Mouse (Mus musculus): ENCODE data around the gene Bricd5.

Gene Bricd5

GRCm38 (mm10) chr17:24462932-24463331, 10.8 kb upstream of the Bricd5 start:
- DNase-seq (ENCODE audit: low spot score in 2 of 2): no peak

- DNase-seq (ENCODE audit: low spot score in 2 of 2): no peak
These were observed 10.1 kb upstream of the Bricd5 start for GRCm38 (mm10) chr17:24463374-24464133.

- DNase-seq (ENCODE audit: low spot score in 2 of 2): no peak
These were observed 4.9 kb upstream of the Bricd5 start for GRCm38 (mm10) chr17:24468636-24469246.

DNA sequence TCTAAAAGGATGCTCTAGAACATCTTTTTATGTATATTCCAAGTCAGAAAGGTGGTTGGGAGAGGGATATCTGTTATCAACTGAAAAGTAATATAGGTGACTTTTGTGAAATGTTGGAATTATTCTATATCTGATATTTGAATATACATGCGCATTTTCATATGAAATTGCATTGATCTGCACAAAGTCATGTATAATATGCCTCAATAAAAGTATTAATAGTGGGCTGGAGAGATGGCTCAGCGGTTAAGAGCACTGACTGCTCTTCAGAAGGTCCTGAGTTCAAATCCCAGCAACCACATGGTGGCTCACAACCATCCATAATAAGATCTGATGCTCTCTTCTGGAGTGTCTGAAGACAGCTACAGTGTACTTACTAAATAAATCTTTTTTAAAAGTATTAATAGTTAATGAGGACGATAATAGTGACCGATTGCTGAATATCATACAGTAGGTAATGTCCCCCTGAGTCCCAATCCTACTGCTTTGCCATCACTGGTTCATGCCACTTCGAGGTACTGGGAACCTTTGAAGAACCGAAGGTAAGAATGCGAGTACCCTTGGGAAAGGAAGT, 4.3 kb upstream of the Bricd5 start:
- DNase-seq (ENCODE audit: low spot score in 2 of 2): no peak

GRCm38 (mm10) chr17:24469910-24470602, 3.6 kb upstream of the Bricd5 start, which contains the start of the genes E4f1 and Pgp:
Gene E4f1 (minus strand): TSS chr17:24470313.
Gene Pgp (plus strand): TSS chr17:24470392.
- peak; percentile 98 to 99 for DNase-seq (ENCODE audit: low spot score in 2 of 2)

DNA sequence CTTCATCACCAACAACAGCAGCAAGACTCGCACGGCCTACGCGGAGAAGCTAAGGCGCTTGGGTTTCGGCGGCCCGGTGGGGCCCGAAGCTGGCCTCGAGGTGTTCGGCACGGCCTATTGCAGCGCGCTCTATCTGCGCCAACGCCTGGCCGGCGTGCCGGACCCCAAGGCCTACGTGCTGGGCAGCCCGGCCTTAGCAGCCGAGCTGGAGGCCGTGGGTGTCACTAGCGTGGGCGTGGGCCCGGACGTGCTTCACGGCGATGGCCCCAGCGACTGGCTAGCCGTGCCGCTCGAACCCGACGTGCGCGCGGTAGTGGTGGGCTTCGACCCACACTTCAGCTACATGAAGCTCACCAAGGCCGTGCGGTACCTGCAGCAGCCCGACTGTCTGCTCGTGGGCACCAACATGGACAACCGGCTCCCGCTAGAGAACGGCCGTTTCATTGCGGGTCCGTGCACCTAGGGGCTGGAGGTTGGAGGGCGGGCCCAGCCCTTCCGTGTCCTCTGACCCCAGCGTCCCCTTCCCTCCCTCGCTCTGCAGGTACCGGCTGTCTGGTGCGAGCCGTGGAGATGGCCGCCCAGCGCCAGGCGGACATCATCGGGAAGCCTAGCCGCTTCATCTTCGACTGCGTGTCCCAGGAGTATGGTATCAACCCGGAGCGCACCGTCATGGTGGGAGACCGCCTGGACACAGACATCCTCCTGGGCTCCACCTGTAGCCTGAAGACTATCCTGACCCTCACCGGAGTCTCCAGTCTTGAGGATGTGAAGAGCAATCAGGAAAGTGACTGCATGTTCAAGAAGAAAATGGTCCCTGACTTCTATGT, 2.8 kb upstream of the Bricd5 start:
- peak in 1 of 2 experiments; percentile 56 for DNase-seq (ENCODE audit: low spot score in 2 of 2)

GRCm38 (mm10) chr17:24472512-24472911, 1.2 kb upstream of the Bricd5 start:
- no peak for DNase-seq (ENCODE audit: low spot score in 2 of 2)

- DNase-seq (ENCODE audit: low spot score in 2 of 2): peak; percentile 54 to 72
These were observed 873 bp downstream of the Bricd5 start for GRCm38 (mm10) chr17:24474557-24474956.

GRCm38 (mm10) chr17:24475586-24475985, 1.9 kb downstream of the Bricd5 start:
- DNase-seq (ENCODE audit: low spot score in 2 of 2): no peak

GRCm38 (mm10) chr17:24476022-24476776, 2.5 kb downstream of the Bricd5 start:
- DNase-seq (ENCODE audit: low spot score in 2 of 2): no peak

DNA sequence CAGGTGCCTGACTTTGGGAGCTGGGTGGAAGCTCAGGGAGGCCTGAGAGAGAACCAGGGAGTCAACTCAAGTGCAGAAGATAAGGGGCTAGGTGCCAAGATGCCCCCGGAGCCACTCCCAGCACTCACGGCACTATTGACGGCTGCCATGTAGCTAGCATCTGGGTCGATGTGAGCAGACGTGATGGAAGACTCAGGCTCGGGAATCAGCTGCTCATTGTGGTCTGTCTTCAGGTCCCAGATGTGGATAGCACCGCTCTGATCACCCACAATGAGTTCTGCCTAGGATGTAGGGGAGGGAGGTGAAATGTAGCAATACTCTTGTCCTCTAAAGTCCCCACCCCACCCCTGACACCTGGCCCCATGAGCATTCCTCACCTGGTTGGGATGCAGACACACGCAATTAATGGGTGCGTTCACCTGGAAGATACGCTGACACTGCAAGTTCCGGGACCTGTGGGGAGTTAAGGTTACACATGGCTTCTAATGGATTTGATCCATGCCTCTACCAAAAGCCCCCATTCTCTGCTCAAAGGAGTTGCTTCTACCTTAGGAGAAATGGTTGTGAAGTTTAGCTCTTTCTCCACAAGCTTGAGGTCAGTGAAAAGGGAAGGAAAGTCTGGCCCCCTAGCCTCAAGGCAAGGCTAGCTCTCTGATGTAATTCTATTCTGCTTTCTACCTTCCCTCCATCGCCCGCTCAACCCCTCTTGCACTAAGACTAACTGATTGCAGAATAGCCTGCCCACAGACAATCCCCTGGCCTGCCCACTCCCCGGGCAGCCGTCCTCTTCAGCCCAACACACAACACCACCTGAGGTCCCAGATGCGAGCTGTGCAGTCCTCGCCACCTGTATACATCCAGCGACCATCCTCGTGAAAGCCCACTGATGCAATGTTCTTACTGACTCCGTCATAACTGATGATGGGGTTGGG, 3.6 kb downstream of the Bricd5 start:
- no peak for DNase-seq (ENCODE audit: low spot score in 2 of 2)

DNA sequence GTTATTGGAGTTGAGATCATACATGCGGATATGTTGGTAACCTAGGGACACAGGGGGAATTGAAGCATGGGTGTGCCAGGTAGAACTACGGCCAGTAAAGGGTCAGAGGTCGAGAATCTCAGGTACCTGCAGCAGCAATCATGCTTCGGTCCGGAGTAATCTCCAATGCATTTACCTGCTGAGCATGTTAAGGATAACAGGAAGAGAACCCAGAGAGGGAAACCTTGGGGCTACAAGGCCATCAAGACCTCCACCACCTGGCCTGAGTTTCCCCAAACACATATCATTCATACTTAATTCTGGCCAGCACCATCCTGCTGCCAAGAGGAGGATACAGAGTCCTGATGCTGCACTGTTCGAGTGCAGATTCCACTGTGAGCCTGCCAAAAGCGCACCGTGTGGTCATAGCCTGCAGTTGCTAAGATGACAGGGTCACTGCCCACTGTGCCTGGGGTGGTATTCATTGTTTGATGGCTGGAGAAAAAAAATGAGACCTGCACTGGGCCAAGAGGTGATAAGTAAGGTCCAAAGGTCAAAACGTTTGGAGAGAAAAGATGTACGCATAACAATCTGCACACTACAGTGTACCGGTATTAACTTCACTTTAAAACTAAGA, 4.4 kb downstream of the Bricd5 start:
- no peak for DNase-seq (ENCODE audit: low spot score in 2 of 2)

GRCm38 (mm10) chr17:24478663-24479380, 5.1 kb downstream of the Bricd5 start, which contains the start of gene Mlst8:
Gene Mlst8 (minus strand): TSS chr17:24479078.
- peak; percentile 91 to 95 for DNase-seq (ENCODE audit: low spot score in 2 of 2)

DNA sequence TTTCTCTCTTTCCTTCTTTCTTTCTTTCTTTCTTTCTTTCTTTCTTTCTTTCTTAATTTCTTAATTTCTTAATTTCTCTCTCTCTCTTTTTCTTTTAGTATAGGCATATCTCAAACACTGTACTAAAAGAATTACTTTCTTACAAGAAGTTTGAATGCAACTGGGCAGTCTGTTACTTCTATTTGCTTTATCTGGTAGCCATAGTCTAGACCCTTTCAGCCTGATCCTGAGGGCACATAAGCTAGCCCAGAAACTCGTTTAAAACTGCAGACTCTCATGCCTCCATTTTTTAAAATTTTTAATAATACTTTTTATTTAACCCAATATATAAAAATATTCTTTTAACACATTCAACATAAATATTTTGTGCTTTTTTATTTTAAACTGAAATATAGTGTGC, 5.7 kb downstream of the Bricd5 start:
- DNase-seq (ENCODE audit: low spot score in 2 of 2): no peak

DNA sequence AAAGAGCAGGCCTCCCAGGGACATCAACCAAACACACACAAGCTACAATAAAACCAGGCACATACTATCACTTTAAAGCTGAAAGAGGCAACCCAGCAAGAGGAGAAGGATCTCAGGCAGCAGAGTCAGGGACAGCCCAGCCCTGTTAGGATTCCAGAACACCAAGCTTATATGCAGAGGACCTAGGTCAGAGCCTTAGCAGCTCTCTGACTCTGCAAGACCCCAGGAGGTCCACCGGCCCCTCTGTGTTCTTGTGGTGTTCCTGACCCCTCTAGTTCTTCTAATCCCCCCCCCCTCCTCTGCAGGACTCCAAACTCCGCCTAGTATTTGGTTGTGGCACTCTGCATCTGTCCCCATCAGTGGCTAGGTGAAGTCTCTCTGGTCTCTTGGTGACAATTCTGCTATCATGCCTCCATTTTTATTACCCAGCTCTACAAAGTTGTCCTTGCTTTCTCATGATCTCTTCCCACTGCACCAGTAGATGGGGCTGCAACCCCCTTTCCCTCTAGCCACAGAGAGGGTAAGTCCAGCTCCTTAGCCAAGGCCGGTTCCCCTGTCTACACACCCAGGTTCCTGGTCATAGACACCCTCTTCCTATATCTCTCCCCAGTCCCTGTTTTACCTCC, 6.6 kb downstream of the Bricd5 start:
- no peak for DNase-seq (ENCODE audit: low spot score in 2 of 2)

- no peak for DNase-seq (ENCODE audit: low spot score in 2 of 2)
These were observed 7.5 kb downstream of the Bricd5 start for GRCm38 (mm10) chr17:24481027-24481815.

- no peak for DNase-seq (ENCODE audit: low spot score in 2 of 2)
These were observed 9.8 kb downstream of the Bricd5 start for GRCm38 (mm10) chr17:24483495-24483894.
